Mouse (Mus musculus): Measurements from ENCODE around the gene Ltbp4. TPM values are rescaled to one million over a fixed set of nuclear protein-coding genes. Genes with fewer than 3 reads are reported as not detected.
A peak's percentile ranks its signal among the peaks of the same experiment; 100 is the strongest.

Gene Ltbp4
- polyA plus RNA-seq (2015; fragmentation: Nextera tagmentation; extraction: Ambion mirVana), result 40.7 and 43.7 TPM in 2 replicates

GRCm38 (mm10) chr7:27337175-27337853 lies at the start of gene Ltbp4:
TSS of gene Ltbp4 (minus strand) at chr7:27337692.
- H3K27ac ChIP-seq (ENCODE audit: low read depth, low read length), result no peak within 1 kb of the TSS
- ATAC-seq, result peak; percentile 57
- peak; percentile 9; the same call in 1 of the 2 replicates for TF ChIP-seq CTCF (IDR thresholded peaks at IDR 0.05; ENCODE audit: low read depth)

GRCm38 (mm10) chr7:27384731-27385130 lies 47.2 kb upstream of the Ltbp4 start:
- H3K4me3 ChIP-seq (ENCODE audit: low read depth, low read length), result no peak overlapping the region
- no peaks in the 10 kb centered on the region for H3K27me3 ChIP-seq (replicated peaks; ENCODE audit: control insufficient read depth, insufficient read depth, low read length)
- no peak overlapping the region for H3K27ac ChIP-seq (ENCODE audit: low read depth, low read length)
- no peaks in the 10 kb centered on the region for H3K4me1 ChIP-seq (replicated peaks; ENCODE audit: control insufficient read depth, insufficient read depth, low read length)
- H3K9me3 ChIP-seq (ENCODE audit: control insufficient read depth), result no peaks in the 10 kb centered on the region
- H3K36me3 ChIP-seq (ENCODE audit: control insufficient read depth, insufficient read depth), result no peaks in the 10 kb centered on the region
- ATAC-seq, result no peak
- WGBS, result 45% methylated on average over 4 of the region's 4 CpGs
- H3K4me2 ChIP-seq (replicated peaks; ENCODE audit: low read depth), result no peak overlapping the region
- no peak overlapping the region for H3K9ac ChIP-seq (ENCODE audit: low read depth, low read length)
- TF ChIP-seq CTCF (IDR thresholded peaks at IDR 0.05; ENCODE audit: low read depth), result peak; percentile 87

More at GRCm38 (mm10) chr7:27337175-27337853, at the start of gene Ltbp4:
- Histone ChIP-seq H3K9ac (ENCODE audit: low read depth, low read length) (peak within 1 kb of the TSS; percentile 27), H3K27me3 (replicated peaks; ENCODE audit: control insufficient read depth, insufficient read depth, low read length) (peaks cover 57% of the 10 kb centered on the region), H3K36me3 (ENCODE audit: control insufficient read depth, insufficient read depth) (peaks cover 3% of the 10 kb centered on the region; the same call in 1 of the 2 replicates), H3K4me1 (replicated peaks; ENCODE audit: control insufficient read depth, insufficient read depth, low read length) (no peaks in the 10 kb centered on the region), H3K4me3 (ENCODE audit: low read depth, low read length) (peak within 1 kb of the TSS; percentile 29), H3K4me2 (replicated peaks; ENCODE audit: low read depth) (peak within 1 kb of the TSS; percentile 62), H3K9me3 (ENCODE audit: control insufficient read depth) (no peaks in the 10 kb centered on the region)
- WGBS, result under 1% methylated on average over 36 of the region's 36 CpGs

GRCm38 (mm10) chr7:27384134-27384533 lies 46.6 kb upstream of the Ltbp4 start:
- no peak overlapping the region for H3K4me2 ChIP-seq (replicated peaks; ENCODE audit: low read depth)
- no peak overlapping the region for H3K4me3 ChIP-seq (ENCODE audit: low read depth, low read length)
- ATAC-seq, result no peak
- no peaks in the 10 kb centered on the region for H3K27me3 ChIP-seq (replicated peaks; ENCODE audit: control insufficient read depth, insufficient read depth, low read length)
- H3K9ac ChIP-seq (ENCODE audit: low read depth, low read length), result no peak overlapping the region
- H3K9me3 ChIP-seq (ENCODE audit: control insufficient read depth), result no peaks in the 10 kb centered on the region
- no peaks in the 10 kb centered on the region for H3K4me1 ChIP-seq (replicated peaks; ENCODE audit: control insufficient read depth, insufficient read depth, low read length)
- no peaks in the 10 kb centered on the region for H3K36me3 ChIP-seq (ENCODE audit: control insufficient read depth, insufficient read depth)
- TF ChIP-seq CTCF (IDR thresholded peaks at IDR 0.05; ENCODE audit: low read depth), result no peak
- H3K27ac ChIP-seq (ENCODE audit: low read depth, low read length), result no peak overlapping the region
- 78% methylated on average over 5 of the region's 5 CpGs for WGBS

- Histone ChIP-seq H3K27me3 (replicated peaks; ENCODE audit: control insufficient read depth, insufficient read depth, low read length) (no peaks in the 10 kb centered on the region), H3K9me3 (ENCODE audit: control insufficient read depth) (no peaks in the 10 kb centered on the region), H3K4me2 (replicated peaks; ENCODE audit: low read depth) (no peak overlapping the region), H3K36me3 (ENCODE audit: control insufficient read depth, insufficient read depth) (no peaks in the 10 kb centered on the region), H3K9ac (ENCODE audit: low read depth, low read length) (no peak overlapping the region), H3K4me3 (ENCODE audit: low read depth, low read length) (no peak overlapping the region), H3K27ac (ENCODE audit: low read depth, low read length) (no peak overlapping the region), H3K4me1 (replicated peaks; ENCODE audit: control insufficient read depth, insufficient read depth, low read length) (no peaks in the 10 kb centered on the region)
- no peak for TF ChIP-seq CTCF (IDR thresholded peaks at IDR 0.05; ENCODE audit: low read depth)
- WGBS, result 79% methylated on average over 1 of the region's 1 CpGs
- no peak for ATAC-seq
These were observed 45.7 kb upstream of the Ltbp4 start for GRCm38 (mm10) chr7:27383233-27383632.

GRCm38 (mm10) chr7:27381560-27381959 lies 44.1 kb upstream of the Ltbp4 start:
- WGBS, result 49% methylated on average over 4 of the region's 4 CpGs
- Histone ChIP-seq H3K9ac (ENCODE audit: low read depth, low read length) (no peak overlapping the region), H3K27me3 (replicated peaks; ENCODE audit: control insufficient read depth, insufficient read depth, low read length) (peaks cover 9% of the 10 kb centered on the region; the same call in 1 of the 2 replicates), H3K4me2 (replicated peaks; ENCODE audit: low read depth) (no peak overlapping the region), H3K9me3 (ENCODE audit: control insufficient read depth) (no peaks in the 10 kb centered on the region), H3K36me3 (ENCODE audit: control insufficient read depth, insufficient read depth) (no peaks in the 10 kb centered on the region), H3K4me1 (replicated peaks; ENCODE audit: control insufficient read depth, insufficient read depth, low read length) (no peaks in the 10 kb centered on the region), H3K27ac (ENCODE audit: low read depth, low read length) (no peak overlapping the region), H3K4me3 (ENCODE audit: low read depth, low read length) (no peak overlapping the region)
- no peak for ATAC-seq
- TF ChIP-seq CTCF (IDR thresholded peaks at IDR 0.05; ENCODE audit: low read depth), result no peak

GRCm38 (mm10) chr7:27381009-27381408 lies 43.5 kb upstream of the Ltbp4 start:
- Histone ChIP-seq H3K9ac (ENCODE audit: low read depth, low read length) (no peak overlapping the region), H3K4me2 (replicated peaks; ENCODE audit: low read depth) (no peak overlapping the region), H3K36me3 (ENCODE audit: control insufficient read depth, insufficient read depth) (no peaks in the 10 kb centered on the region), H3K4me3 (ENCODE audit: low read depth, low read length) (no peak overlapping the region), H3K9me3 (ENCODE audit: control insufficient read depth) (no peaks in the 10 kb centered on the region), H3K27me3 (replicated peaks; ENCODE audit: control insufficient read depth, insufficient read depth, low read length) (peaks cover 15% of the 10 kb centered on the region; the same call in 1 of the 2 replicates), H3K4me1 (replicated peaks; ENCODE audit: control insufficient read depth, insufficient read depth, low read length) (no peaks in the 10 kb centered on the region), H3K27ac (ENCODE audit: low read depth, low read length) (no peak overlapping the region)
- TF ChIP-seq CTCF (IDR thresholded peaks at IDR 0.05; ENCODE audit: low read depth), result no peak
- ATAC-seq, result no peak
- 12% methylated on average over 1 of the region's 1 CpGs for WGBS

Measured in intestine, postnatal 0 days (tissue).